Mouse (Mus musculus) cerebellum, adult 2 months (tissue): ENCODE measurements at regions not wholly inside any gene's neighbourhood (a gene's known extent, or its start where the extent isn't known, plus 50 kb on each side); places are given as distances from the start of the nearest gene placed in this dataset.
"Not testable (repeated sequence)": the region's sequence is repeated elsewhere in the genome, so short reads cannot be mapped to it uniquely, and the experiment has no call there.

Experiments used
- DNase-seq, 2 experiments: peaks; one replicate each; pipeline ENCODE4 v3.0.0; 2021
- H3K27ac ChIP-seq: fragments of 200-500 bp; 2 replicates; pipeline ENCODE4 v1.5.1; 2012; ENCODE audit warnings: low read length, control low read depth, inconsistent platforms; ENCODE audit not compliant: insufficient read depth
- H3K27me3 ChIP-seq: fragments of 200-500 bp; 2 replicates; pipeline ENCODE4 v1.6.1; 2012; ENCODE audit warnings: inconsistent platforms, mild to moderate bottlenecking, low read length, moderate library complexity; ENCODE audit not compliant: control insufficient read depth, insufficient read depth
- H3K4me1 ChIP-seq: fragments of 200-500 bp; 2 replicates; pipeline ENCODE4 v1.6.1; 2011; ENCODE audit warnings: low read length; ENCODE audit not compliant: control insufficient read depth, insufficient read depth
- H3K4me3 ChIP-seq: fragments of 200-500 bp; replicated peaks from 2 replicates; pipeline ENCODE3; 2011; ENCODE audit warnings: mild to moderate bottlenecking, low read depth, low read length, control low read depth; ENCODE audit not compliant: insufficient read depth
- CTCF ChIP-seq: fragments of 200-500 bp; IDR thresholded peaks from 2 replicates; pipeline ENCODE4 v1.5.1; 2011; ENCODE audit warnings: low read depth, mild to moderate bottlenecking, control low read depth, low read length, moderate library complexity, borderline replicate concordance; ENCODE audit not compliant: insufficient read depth
- POLR2A ChIP-seq: fragments of 200-500 bp; IDR thresholded peaks from 2 replicates; pipeline ENCODE4 v1.6.1; 2011; ENCODE audit warnings: low read length, control low read depth, borderline replicate concordance; ENCODE audit not compliant: insufficient read depth
- WGBS: fragments of 180-500 bp; shearing (Covaris S2); methylation state at CpG from one replicate; pipeline ENCODE4 v1.1.7; 2018; 5-methylcytosine and 5-hydroxymethylcytosine counted together

DNA sequence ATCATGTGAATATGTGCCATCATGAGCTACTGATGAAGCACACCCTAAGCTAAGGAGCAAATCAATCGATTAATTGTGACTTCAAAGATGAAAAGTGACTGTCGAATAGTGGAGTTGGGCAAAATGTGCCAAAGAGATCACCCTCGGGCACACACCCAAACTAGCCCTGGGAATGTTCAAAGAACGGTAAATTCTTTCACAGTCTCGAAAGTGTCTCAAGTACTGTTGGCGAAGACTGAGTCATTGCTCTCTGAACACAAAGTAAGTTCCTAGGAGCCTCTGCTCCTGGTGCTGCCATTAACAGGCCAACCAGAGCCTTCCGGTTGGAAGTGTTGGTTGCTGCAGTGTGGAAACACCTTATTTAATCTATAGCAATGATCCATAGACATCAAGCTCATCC is 84.5 kb upstream of the Nt5e start:
- 88% methylated on average over 7 of the region's 7 CpGs for WGBS

DNA sequence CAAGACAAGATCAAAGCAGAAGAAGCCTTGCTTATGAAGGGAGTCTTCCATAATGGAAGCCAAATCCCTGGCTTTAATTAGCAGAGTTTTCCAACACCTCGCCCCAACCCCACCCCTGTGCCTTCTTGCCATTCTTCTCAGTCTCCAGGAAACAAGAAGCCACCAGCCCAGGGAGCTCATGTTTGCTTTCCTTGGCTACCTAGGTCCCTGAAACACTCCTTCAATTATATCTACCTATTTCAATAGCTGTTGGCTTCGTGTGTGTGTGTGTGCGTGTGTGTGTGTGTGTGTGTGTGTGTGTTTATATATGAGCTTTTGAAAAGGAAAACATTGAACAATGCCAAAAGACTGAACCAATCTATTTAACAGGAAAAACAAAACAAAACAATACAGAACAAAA is 82.5 kb upstream of the Nt5e start:
- 75% methylated on average over 3 of the region's 3 CpGs for WGBS
- TF ChIP-seq POLR2A (no peak), CTCF (no peak)
- DNase-seq: no peak
- no peak overlapping the region for H3K4me3 ChIP-seq
- no peak overlapping the region for H3K27ac ChIP-seq
- H3K4me1 ChIP-seq: no peaks in the 10 kb centered on the region
- no peaks in the 10 kb centered on the region for H3K27me3 ChIP-seq

More for the DNA sequence above, 84.5 kb upstream of the Nt5e start:
- Histone ChIP-seq H3K4me3 (no peak overlapping the region), H3K27ac (no peak overlapping the region), H3K4me1 (no peaks in the 10 kb centered on the region), H3K27me3 (no peaks in the 10 kb centered on the region)
- DNase-seq: no peak
- no peak for TF ChIP-seq CTCF
- TF ChIP-seq POLR2A: no peak

DNA sequence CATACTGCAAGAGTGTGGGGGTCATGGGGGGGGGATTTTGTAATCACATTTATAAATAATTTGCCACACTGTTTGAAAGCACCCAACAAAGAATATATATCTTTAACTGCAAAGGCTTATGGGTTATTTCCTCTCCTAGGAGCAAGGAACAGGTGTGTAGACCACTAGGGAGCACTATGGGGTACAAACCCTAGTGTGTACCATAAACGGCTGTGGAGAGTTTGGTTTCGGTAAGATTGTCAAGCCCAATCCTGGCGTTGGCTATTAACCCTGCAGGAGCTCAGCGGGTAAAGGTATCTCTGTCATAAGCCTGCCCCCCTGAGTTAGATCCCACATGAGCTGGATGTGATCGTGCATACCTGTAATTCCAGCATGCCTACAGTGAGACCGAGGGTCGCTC is 71.0 kb upstream of the Nt5e start:
- DNase-seq: no peak
- TF ChIP-seq POLR2A (no peak), CTCF (no peak)
- H3K4me1 ChIP-seq: no peaks in the 10 kb centered on the region
- H3K27ac ChIP-seq: no peak overlapping the region
- WGBS: 72% methylated on average over 7 of the region's 7 CpGs
- no peak overlapping the region for H3K4me3 ChIP-seq
- H3K27me3 ChIP-seq: no peaks in the 10 kb centered on the region

DNA sequence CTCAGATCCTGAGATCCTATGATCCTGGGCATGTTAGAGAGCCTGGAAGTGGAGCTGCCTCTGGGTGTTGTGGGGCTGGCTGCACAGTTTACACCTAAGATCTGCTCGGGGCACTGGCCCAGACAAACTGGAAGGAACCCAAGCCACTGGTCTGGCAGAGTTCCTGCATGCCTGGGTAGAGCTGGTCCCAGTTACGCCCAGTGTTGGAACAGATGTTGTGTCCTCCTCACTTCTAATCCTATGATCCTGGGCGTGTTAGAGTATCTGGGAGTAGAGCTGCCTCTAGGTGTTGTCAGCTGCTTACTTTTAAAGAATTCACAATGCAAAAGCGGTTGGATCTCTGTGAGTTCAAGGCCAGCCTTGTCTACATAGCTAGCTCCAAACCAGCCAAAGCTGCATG is 67.4 kb upstream of the Nt5e start:
- Histone ChIP-seq H3K27me3 (no peaks in the 10 kb centered on the region), H3K4me1 (no peaks in the 10 kb centered on the region), H3K27ac (no peak overlapping the region), H3K4me3 (no peak overlapping the region)
- TF ChIP-seq POLR2A (no peak), CTCF (no peak)
- 44% methylated on average over 4 of the region's 4 CpGs for WGBS
- DNase-seq: no peak

DNA sequence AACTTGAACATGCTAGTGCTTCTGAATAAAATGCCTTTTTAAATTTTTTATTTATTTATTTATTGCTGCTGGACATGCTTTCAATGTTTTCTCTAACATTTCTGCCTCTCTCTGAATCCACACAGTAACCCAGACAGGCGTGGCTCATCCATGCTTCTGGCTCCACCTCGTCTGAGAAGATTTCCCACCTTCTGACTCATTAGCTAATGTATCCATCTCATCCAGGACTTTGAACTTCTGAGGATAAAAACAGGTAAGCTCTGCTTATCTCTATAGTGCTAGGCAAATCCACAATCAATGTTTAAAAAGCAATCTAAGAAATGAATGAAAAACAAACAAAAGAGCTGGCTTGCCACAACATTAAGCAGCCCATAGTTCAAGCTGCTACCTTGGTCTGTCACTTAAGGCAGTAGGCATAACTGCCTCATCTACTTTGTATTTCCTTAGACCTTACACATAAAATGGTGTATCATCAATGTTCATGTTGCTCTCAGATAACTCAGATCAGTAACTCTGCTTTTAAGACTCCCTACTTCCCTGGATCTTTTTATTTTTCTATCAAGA is 66.8 kb upstream of the Nt5e start:
- H3K27me3 ChIP-seq: no peaks in the 10 kb centered on the region
- H3K4me1 ChIP-seq: no peaks in the 10 kb centered on the region
- no peak for DNase-seq
- no peak overlapping the region for H3K27ac ChIP-seq
- 77% methylated on average over 2 of the region's 2 CpGs for WGBS
- H3K4me3 ChIP-seq: no peak overlapping the region
- TF ChIP-seq CTCF: no peak
- no peak for TF ChIP-seq POLR2A

DNA sequence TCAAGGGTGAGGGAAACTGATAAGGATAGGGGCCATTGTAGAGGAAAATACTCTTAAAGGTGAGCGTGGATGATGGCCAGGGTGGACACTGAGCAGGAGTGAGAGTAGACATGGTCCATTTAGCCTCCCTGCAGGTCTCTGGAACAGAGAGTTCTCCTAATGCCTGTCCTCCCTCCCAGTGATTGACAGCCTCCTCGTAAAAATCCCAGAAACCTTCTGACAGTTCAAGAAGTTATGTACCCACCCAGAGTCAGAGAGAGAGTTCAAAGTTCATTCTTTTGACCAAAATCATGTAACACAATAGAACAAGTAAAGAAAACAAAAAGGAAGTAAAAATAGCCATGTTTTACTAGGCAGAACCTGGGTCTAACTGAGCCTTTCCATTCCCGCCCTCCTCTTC is 64.5 kb upstream of the Nt5e start:
- no peaks in the 10 kb centered on the region for H3K4me1 ChIP-seq
- no peak for DNase-seq
- no peak overlapping the region for H3K27ac ChIP-seq
- WGBS: 83% methylated on average over 3 of the region's 3 CpGs
- H3K4me3 ChIP-seq: no peak overlapping the region
- no peak for TF ChIP-seq POLR2A
- no peak for TF ChIP-seq CTCF
- no peaks in the 10 kb centered on the region for H3K27me3 ChIP-seq

DNA sequence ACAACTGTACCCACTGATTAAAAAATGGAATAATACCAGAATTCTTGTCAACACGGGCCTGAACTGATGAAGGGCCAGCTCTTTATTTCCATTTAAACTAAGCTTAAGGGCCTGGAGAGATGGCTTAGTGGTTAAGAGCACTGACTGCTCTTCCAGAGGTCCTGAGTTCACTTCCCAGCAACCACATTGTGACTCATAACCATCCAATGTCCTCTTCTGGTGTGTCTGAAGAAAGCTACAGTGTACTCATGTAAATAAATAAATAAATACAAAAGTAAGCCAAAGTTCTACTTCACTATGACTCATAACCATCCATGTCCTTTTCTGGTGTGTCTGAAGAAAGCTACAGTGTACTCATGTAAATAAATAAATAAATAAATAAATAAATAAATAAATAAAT is 60.7 kb upstream of the Nt5e start:
- H3K27me3 ChIP-seq, H3K4me1 ChIP-seq, H3K27ac ChIP-seq, H3K4me3 ChIP-seq, DNase-seq: not testable (repeated sequence)
- WGBS: 100% methylated on average over 1 of the region's 1 CpGs

DNA sequence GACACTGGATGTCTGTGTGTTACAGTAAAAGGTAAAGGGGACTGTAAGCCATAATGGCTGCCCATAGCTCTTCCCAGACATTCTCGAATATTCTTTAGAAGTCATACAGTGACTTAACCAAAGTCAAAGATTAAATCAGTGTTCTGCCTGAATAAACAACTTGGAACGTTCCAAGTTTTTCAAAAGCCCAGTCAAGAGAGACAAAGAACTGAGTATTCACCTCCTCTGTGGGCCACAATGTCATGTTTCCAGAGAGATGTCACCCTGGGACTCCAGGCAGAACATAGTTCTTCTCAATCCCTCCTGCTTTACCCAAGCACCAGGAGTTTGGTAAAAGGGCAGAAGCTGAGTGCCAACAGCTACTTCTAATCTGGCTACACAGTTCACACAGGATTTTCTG is 58.2 kb upstream of the Nt5e start:
- TF ChIP-seq POLR2A (no peak), CTCF (no peak)
- H3K4me1 ChIP-seq: peaks cover 6% of the 10 kb centered on the region; the same call in 1 of the 2 replicates
- no peak for DNase-seq
- H3K4me3 ChIP-seq: no peak overlapping the region
- no peak overlapping the region for H3K27ac ChIP-seq
- 40% methylated on average over 2 of the region's 2 CpGs for WGBS
- H3K27me3 ChIP-seq: no peaks in the 10 kb centered on the region; the same call in 1 of the 2 replicates

DNA sequence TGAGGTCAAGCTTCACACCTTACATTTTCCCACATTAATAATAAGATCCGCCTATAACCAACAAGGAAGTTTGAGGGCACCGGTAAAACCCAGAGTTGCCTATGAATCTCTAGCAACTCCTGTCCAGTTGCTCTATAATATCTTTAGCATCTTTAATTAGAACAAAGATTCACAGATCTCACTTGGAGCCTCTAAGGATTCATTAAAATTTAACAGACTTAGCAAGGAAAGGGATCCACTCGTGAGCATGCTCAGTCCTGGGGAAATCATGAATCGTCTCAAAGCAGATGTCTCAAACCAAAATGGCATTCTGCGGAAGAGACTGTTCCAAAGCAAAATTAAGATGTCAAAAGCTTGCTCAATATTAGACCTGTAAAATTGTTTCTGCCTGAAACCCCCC is 57.8 kb upstream of the Nt5e start:
- H3K4me3 ChIP-seq: no peak overlapping the region
- H3K27me3 ChIP-seq: no peaks in the 10 kb centered on the region; the same call in 1 of the 2 replicates
- H3K4me1 ChIP-seq: peaks cover 6% of the 10 kb centered on the region; the same call in 1 of the 2 replicates
- 77% methylated on average over 5 of the region's 5 CpGs for WGBS
- no peak overlapping the region for H3K27ac ChIP-seq
- TF ChIP-seq POLR2A (no peak), CTCF (no peak)
- no peak for DNase-seq
